Mouse (Mus musculus): ENCODE data around the gene Spire2.

GRCm38 (mm10) chr8:123387801-123388200 is 55.3 kb downstream of the Spire2 start:
- TF ChIP-seq CTCF (IDR thresholded peaks at IDR 0.05; ENCODE audit: low read depth) (no peak), EP300 (IDR thresholded peaks at IDR 0.05; ENCODE audit: low read depth) (no peak)
